Mouse (Mus musculus) cerebellum, postnatal 10 days (tissue): ENCODE results near the gene Tuba4a.
"Not testable (repeated sequence)": the region's sequence is repeated elsewhere in the genome, so short reads cannot be mapped to it uniquely, and the experiment has no call there.

Experiments used
- DNase-seq, 2 experiments: peaks; one replicate each; pipeline ENCODE4 v3.0.0; 2021; ENCODE audit warnings: mixed read lengths in 2 of 2

Gene Tuba4a

GRCm38 (mm10) chr1:75234606-75235005 is 14.9 kb upstream of the Tuba4a start:
- peak; percentile 88 to 91 for DNase-seq

DNA sequence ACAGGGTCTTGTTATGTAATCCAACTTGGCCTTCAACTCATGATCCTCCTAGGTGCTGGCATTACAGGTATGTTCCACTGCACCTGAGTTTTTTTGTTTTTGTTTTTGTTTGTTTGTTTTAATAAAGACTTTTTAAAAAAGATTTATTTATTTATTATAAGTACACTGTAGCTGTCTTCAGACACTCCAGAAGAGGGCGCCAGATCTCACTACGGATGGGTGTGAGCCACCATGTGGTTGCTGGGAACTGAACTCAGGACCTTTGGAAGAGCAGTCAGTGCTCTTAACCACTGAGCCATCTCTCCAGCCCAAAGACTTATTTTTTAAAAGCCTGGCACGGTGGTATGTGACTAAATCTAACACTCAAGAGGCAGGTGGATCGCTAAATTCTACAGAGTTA is 12.8 kb upstream of the Tuba4a start:
- not testable (repeated sequence) for DNase-seq

DNA sequence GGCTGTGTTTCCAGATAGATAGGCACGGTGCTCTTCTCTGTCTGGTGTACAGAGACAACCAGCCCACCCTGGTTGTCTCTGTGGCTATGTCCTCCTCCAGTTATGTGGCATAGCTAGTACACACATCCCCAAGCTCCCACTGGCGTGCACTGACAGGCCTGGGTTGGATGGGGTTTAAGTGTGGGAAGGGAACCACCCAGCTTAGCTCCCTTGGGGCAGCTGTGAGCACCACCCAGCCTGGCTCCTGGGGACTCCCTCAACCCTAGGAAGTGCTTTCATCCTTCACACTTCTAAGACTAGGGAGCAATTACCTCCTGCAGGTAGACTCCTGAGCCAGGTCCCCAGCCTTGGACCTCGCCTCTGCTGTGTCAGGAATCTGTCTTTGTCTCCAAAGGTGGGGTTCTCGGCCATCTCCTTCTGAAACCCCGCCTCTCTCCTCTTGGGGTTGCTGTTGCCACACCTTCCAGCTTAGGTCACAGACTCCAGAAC is 12.0 kb upstream of the Tuba4a start, which contains the start of gene A630095N17Rik:
Gene A630095N17Rik, minus strand, starts transcription at position 439 of the 489 bp plus-strand sequence.
- no peak for DNase-seq

DNA sequence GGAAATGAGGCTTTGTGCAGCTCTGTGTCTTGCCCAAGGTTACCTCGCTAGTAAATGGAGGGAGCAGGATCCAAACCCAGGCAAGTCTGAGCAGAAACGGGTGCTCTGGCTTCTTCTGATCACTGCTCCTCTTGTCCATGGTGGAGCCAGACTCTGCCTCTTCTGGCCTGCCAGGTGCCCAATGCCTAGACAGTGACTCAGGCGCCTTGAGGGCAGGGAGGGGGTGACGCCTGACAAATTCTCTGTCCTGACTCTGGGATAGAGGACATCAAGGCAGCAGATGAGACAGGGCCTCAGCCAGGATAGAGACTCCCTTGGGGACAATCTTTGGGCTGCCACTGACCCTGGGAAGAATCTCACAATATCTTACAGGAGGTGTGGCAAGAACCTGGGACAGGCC is 11.6 kb upstream of the Tuba4a start:
- no peak for DNase-seq

DNA sequence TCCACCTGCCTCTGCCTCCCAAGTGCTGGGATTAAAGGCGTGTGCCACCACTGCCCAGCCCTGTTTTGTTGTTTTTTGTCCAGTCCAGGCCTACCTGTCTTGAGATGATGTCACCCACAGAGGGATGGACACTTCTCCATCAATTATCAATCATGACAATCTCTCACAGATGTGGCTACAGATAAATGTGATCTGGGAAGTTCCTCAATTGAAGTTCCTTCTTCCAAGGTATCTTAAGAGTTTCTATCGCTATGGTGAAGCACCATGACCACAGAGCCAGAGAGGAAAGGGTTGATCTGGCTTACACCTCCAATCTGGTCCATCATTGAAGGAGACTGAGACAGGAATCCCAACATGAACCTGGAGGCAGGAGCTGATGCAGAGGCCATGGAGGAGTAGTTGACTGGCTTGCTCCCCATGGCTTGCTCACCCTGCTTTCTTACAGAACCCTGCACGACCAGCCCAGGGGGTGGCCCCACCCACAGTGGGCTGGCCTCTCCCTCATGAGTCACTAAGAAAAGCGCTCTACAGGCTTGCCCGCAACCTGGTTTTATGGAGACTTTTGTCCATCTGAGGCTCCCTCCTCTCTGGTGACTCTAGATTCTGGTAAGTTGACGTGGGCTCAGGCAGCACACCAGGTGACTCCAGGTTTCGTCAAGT is 10.8 kb upstream of the Tuba4a start:
- DNase-seq = no peak

GRCm38 (mm10) chr1:75229158-75229557 is 9.5 kb upstream of the Tuba4a start:
- DNase-seq = no peak

GRCm38 (mm10) chr1:75227653-75228052 is 8.0 kb upstream of the Tuba4a start:
- DNase-seq = no peak

DNA sequence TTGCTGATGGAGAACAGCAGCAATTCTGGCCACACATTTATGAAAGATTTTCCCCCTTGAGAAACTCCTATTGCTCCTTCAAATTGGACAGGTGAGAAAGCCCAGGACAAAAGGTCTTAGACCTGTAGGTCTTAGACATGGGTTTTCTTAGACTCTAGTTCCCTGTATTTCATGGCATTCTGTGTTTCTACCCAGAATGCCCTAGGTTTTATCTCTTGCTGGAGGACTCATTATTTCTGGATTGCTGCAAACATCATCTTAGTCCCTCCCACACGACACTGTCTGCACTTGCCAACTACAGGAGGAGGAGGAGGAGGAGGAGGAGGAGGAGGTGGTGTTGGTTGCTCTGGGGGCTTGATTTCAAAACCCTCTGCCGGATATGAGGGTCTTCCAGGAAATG is 6.5 kb upstream of the Tuba4a start:
- DNase-seq = no peak

DNA sequence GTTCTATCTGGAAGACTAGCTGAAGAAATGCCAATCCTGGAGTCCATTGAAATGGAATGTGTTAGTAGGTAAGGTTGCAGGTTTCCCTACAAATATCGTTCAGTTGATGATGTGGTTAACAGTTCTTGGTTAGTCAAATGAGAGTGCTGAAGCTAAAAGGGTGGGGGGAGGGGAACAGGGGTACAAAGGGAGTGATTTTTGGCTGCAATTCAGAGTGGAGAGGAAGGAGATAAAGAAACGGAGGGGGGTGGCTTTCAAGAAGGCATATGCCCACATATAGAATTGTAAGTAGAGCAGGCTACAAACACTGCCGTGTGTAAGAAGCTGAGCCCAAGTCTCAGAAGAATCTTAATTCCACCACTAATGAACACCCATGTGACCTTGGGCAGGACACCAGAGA is 5.8 kb upstream of the Tuba4a start:
- DNase-seq = no peak

- no peak for DNase-seq
Measured at GRCm38 (mm10) chr1:75223532-75223931, 3.9 kb upstream of the Tuba4a start.

- no peak for DNase-seq
Measured at GRCm38 (mm10) chr1:75222926-75223325, 3.3 kb upstream of the Tuba4a start.

GRCm38 (mm10) chr1:75221538-75221937 is 1.9 kb upstream of the Tuba4a start:
- no peak for DNase-seq

GRCm38 (mm10) chr1:75219078-75219477 is 587 bp downstream of the Tuba4a start:
- DNase-seq = peak; percentile 95

- DNase-seq = peak; percentile 90
Measured at GRCm38 (mm10) chr1:75218227-75219001, 1.3 kb downstream of the Tuba4a start.

GRCm38 (mm10) chr1:75217893-75218226 is 1.8 kb downstream of the Tuba4a start:
- no peak for DNase-seq

DNA sequence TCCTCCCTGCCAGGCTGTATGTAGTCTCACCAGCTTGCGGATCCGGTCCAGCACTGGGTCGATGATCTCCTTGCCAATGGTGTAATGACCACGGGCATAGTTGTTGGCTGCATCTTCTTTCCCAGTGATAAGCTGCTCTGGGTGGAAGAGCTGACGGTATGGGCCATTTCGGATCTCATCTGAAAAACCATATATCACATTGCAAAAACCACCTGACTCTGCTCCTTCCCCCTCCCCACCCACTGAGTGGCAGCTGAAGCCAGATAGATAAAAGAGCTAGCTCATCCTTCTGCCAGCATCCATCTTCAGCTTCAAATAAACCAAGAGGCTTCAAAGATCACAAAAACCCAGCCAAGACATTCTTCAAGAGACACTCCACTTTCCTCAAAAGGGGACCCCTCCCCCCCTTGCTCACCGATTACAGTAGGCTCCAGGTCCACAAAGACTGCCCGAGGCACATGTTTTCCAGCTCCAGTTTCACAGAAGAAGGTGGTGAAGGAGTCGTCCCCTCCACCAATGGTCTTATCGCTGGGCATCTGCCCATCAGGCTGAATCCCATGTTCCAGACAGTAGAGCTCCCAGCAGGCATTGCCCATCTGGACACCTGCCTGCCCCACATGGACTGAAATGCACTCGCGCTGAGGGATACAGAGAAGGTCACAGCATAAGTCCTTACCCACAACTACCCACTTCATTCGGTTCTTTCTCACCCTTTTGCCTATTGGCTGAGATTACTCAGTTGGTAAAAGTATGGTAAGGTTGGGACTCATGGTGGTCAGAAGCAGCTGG is 2.7 kb downstream of the Tuba4a start:
- peak; percentile 49 to 56 for DNase-seq

- DNase-seq = peak; percentile 35 to 42
Measured at GRCm38 (mm10) chr1:75215785-75216184, 3.9 kb downstream of the Tuba4a start.

- DNase-seq = peak; percentile 55 to 62
Measured at GRCm38 (mm10) chr1:75214886-75215285, 4.8 kb downstream of the Tuba4a start.

GRCm38 (mm10) chr1:75214442-75214841 is 5.2 kb downstream of the Tuba4a start:
- DNase-seq = peak in 1 of 2 experiments; percentile 8

DNA sequence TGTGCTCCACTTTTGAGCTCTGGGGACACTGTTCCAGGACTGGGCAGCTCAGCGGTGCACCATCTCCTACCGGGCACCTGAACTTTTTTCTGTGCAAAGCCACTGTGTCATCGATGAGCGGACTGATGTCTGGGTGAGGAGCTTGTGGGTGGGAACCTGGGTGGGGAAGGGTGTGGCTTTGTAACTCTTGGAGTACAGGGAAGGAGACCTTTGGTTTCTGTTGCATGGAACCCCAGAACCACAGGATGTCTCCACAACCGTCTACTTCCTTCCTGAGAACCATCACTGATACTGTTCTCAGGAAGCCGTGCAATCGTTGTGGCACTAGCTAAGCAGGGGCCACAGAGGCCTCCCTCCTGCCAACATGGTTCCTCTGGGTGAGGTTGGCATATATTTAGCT is 6.6 kb downstream of the Tuba4a start:
- DNase-seq = no peak

- DNase-seq = peak in 1 of 2 experiments; percentile 23
Measured at GRCm38 (mm10) chr1:75212542-75212941, 7.1 kb downstream of the Tuba4a start.

DNA sequence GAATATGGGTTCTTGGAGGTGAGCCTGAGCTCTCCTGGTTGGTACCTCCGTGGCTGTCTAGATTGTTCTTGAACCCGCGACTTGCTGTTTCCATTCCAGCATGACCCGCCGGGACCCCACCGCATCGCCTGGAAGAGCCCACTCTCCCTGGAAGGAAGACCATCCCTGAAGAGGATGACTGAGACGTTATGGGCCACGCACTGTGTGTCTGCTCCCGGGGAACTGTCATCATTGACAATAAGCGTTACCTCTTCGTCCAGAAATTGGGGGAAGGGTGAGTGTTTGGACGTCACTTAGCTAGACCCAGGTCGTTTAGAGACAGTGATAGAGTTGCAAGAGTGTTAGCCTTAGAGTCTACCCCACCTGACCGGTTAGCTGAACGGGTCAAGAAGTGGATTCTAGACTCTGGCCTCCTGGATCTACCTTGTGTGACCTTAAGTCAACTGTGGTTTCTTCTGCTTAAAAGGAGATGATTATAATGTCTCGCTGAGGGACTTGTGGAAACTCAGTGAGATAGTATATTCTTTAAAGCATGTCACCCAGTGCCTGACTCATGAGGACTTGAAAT is 8.4 kb downstream of the Tuba4a start:
- DNase-seq = no peak
